Mouse (Mus musculus) thymus, postnatal 10 days (tissue): Measurements from ENCODE around the gene Atf1.

Source experiments
- DNase-seq, 2 experiments: peaks; one replicate each; pipeline ENCODE4 v3.0.0; 2021; ENCODE audit warnings: low spot score in 2 of 2

Gene Atf1

GRCm38 (mm10) chr15:100227663-100228534, at the start of gene Atf1:
Gene Atf1, plus strand, starts transcription at chr15:100227819.
- peak; percentile 86 to 94 for DNase-seq

GRCm38 (mm10) chr15:100178487-100178886, 49.1 kb upstream of the Atf1 start:
- no peak for DNase-seq

- DNase-seq = no peak
Measured at GRCm38 (mm10) chr15:100179685-100180084, 47.9 kb upstream of the Atf1 start.

- DNase-seq = no peak
Measured at GRCm38 (mm10) chr15:100180221-100180620, 47.4 kb upstream of the Atf1 start.

GRCm38 (mm10) chr15:100181841-100182240, 45.8 kb upstream of the Atf1 start:
- peak in 1 of 2 experiments; percentile 10 for DNase-seq

GRCm38 (mm10) chr15:100182526-100183280, 44.9 kb upstream of the Atf1 start:
- DNase-seq = no peak

- DNase-seq = no peak
Measured at GRCm38 (mm10) chr15:100183510-100183909, 44.1 kb upstream of the Atf1 start.

- DNase-seq = no peak
Measured at GRCm38 (mm10) chr15:100184821-100185496, 42.7 kb upstream of the Atf1 start.

- no peak for DNase-seq
Measured at GRCm38 (mm10) chr15:100186234-100186633, 41.4 kb upstream of the Atf1 start.

GRCm38 (mm10) chr15:100186882-100187672, 40.5 kb upstream of the Atf1 start:
- no peak for DNase-seq

- no peak for DNase-seq
Measured at GRCm38 (mm10) chr15:100188542-100188941, 39.1 kb upstream of the Atf1 start.

- DNase-seq = no peak
Measured at GRCm38 (mm10) chr15:100188962-100189404, 38.6 kb upstream of the Atf1 start.

- DNase-seq = no peak
Measured at GRCm38 (mm10) chr15:100190083-100190482, 37.5 kb upstream of the Atf1 start.

GRCm38 (mm10) chr15:100198983-100199745, 28.5 kb upstream of the Atf1 start:
- DNase-seq = no peak

- no peak for DNase-seq
Measured at GRCm38 (mm10) chr15:100199790-100200189, 27.8 kb upstream of the Atf1 start.

- DNase-seq = no peak
Measured at GRCm38 (mm10) chr15:100201806-100202205, 25.8 kb upstream of the Atf1 start.

- DNase-seq = no peak
Measured at GRCm38 (mm10) chr15:100202431-100203015, 25.1 kb upstream of the Atf1 start.

- DNase-seq = no peak
Measured at GRCm38 (mm10) chr15:100204574-100204973, 23.0 kb upstream of the Atf1 start.

GRCm38 (mm10) chr15:100210013-100210412, 17.6 kb upstream of the Atf1 start:
- DNase-seq = no peak

- no peak for DNase-seq
Measured at GRCm38 (mm10) chr15:100213339-100213738, 14.3 kb upstream of the Atf1 start.
